Mouse (Mus musculus) hindbrain, postnatal 0 days (tissue): Measurements from ENCODE around the gene Gpatch3. TPM values are rescaled to one million over a fixed set of nuclear protein-coding genes. Genes with fewer than 3 reads are reported as not detected.
A peak's percentile ranks its signal among the peaks of the same experiment; 100 is the strongest.

Experiments
- ATAC-seq: fragments of 200-750 bp; cut with Nextera tagmentation; 2 replicates; pipeline ENCODE4 v1.8.0; 2017; ENCODE audit warnings: mild to moderate bottlenecking, moderate TSS enrichment, moderate library complexity
- DNase-seq: peaks from one replicate; pipeline ENCODE4 v3.0.0-alpha.2; 2015; ENCODE audit warnings: low spot score
- H3K27ac ChIP-seq: fragments of 300-500 bp; sonication (generic); 2 replicates; pipeline ENCODE4 v1.5.1; 2014; ENCODE audit warnings: mild to moderate bottlenecking
- H3K27me3 ChIP-seq: fragments of 300-500 bp; sonication (generic); 2 replicates; pipeline ENCODE4 v1.6.1; 2014; ENCODE audit warnings: low read length, mixed read lengths; ENCODE audit not compliant: insufficient read depth
- H3K36me3 ChIP-seq: fragments of 300-500 bp; sonication (generic); 2 replicates; pipeline ENCODE4 v1.6.1; 2014; ENCODE audit warnings: low read length, mixed read lengths; ENCODE audit not compliant: insufficient read depth
- H3K4me1 ChIP-seq: fragments of 300-500 bp; sonication (generic); 2 replicates; pipeline ENCODE4 v1.6.1; 2014; ENCODE audit warnings: antibody characterized with exemption, low read length, mixed read lengths; ENCODE audit not compliant: insufficient read depth
- H3K4me2 ChIP-seq: fragments of 300-500 bp; sonication (generic); 2 replicates; pipeline ENCODE4 v1.6.1; 2014; ENCODE audit warnings: low read depth, mild to moderate bottlenecking, low read length, moderate library complexity, mixed read lengths
- H3K4me3 ChIP-seq: fragments of 300-500 bp; sonication (generic); 2 replicates; pipeline ENCODE4 v1.5.1; 2014; ENCODE audit warnings: low read length
- H3K9ac ChIP-seq: fragments of 300-500 bp; sonication (generic); replicated peaks from 2 replicates; pipeline ENCODE4 v1.6.1; 2014; ENCODE audit warnings: mild to moderate bottlenecking, low read length, moderate library complexity, mixed read lengths
- H3K9me3 ChIP-seq: fragments of 300-500 bp; sonication (generic); 2 replicates; pipeline ENCODE4 v1.6.1; 2016; ENCODE audit warnings: low read length, mixed read lengths
- CTCF ChIP-seq: IDR thresholded peaks from 2 replicates; pipeline ENCODE4 v1.5.1; 2016; ENCODE audit warnings: antibody characterized with exemption, control low read depth, low read depth
- WGBS: fragments of 180-500 bp; shearing (Covaris S2); extraction: QIAGEN DNeasy Blood & Tissue Kit; methylation state at CpG from one replicate; pipeline ENCODE4 v1.1.7; 2014; 5-methylcytosine and 5-hydroxymethylcytosine counted together
- polyA plus RNA-seq: library from polyadenylated mRNA; unstranded; fragments of >200 nt; fragmentation: Nextera tagmentation; extraction: Ambion mirVana; gene quantifications from 2 replicates; pipeline ENCODE4 v1.2.1, GENCODE M21; 2015
- total RNA-seq: library from RNA; depleted of rRNA; stranded (reverse); fragments of >200 nt; gene quantifications from 2 replicates; pipeline ENCODE4 v1.2.3, GENCODE M21; 2014

Gene Gpatch3
- total and polyA plus RNA-seq, 2 experiments from 2014 or later, result 6.1 to 8.3 TPM

GRCm38 (mm10) chr4:133563123-133563571 is 11.4 kb upstream of the Gpatch3 start:
- Histone ChIP-seq H3K9me3 (no peaks in the 10 kb centered on the region), H3K4me1 (no peaks in the 10 kb centered on the region), H3K9ac (no peak overlapping the region), H3K4me2 (no peak overlapping the region), H3K4me3 (no peak overlapping the region), H3K36me3 (no peaks in the 10 kb centered on the region), H3K27me3 (no peaks in the 10 kb centered on the region), H3K27ac (no peak overlapping the region)
- ATAC-seq, result peak; percentile 51; the same call in 1 of the 2 replicates
- 47% methylated on average over 11 of the region's 11 CpGs for WGBS
- peak; percentile 73 for DNase-seq
- TF ChIP-seq CTCF, result no peak

DNA sequence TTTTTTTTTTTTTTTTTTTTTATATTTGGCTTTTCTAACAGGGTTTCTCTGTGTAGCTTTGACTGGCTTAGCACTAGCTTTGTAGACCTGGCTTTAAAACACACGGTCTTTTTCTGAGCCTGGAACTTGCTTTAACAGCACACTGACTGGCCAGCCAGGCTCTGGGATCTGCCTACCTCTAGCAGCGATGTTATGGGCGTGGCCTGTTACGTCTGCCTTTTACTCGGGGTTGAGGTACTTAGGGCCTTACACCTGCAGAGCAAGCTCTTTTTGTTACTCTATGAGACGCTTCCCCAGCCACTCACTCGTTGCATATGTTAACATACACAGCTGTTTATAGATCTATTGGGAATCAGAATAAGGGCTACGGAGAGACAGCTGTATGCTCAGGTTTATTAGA is 7.3 kb upstream of the Gpatch3 start:
- Histone ChIP-seq H3K27me3 (no peaks in the 10 kb centered on the region), H3K36me3 (no peaks in the 10 kb centered on the region), H3K9me3 (no peaks in the 10 kb centered on the region), H3K4me2 (no peak overlapping the region), H3K27ac (no peak overlapping the region), H3K4me1 (no peaks in the 10 kb centered on the region), H3K9ac (no peak overlapping the region), H3K4me3 (no peak overlapping the region)
- WGBS, result 31% methylated on average over 8 of the region's 8 CpGs
- no peak for TF ChIP-seq CTCF
- ATAC-seq (no peak), DNase-seq (no peak)

- no peak for DNase-seq
- no peak for TF ChIP-seq CTCF
- Histone ChIP-seq H3K9me3 (no peaks in the 10 kb centered on the region), H3K4me2 (no peak overlapping the region), H3K27ac (no peak overlapping the region), H3K36me3 (no peaks in the 10 kb centered on the region), H3K4me3 (no peak overlapping the region), H3K4me1 (no peaks in the 10 kb centered on the region), H3K9ac (no peak overlapping the region), H3K27me3 (no peaks in the 10 kb centered on the region)
- 72% methylated on average over 10 of the region's 10 CpGs for WGBS
- no peak for ATAC-seq
These were observed 5.1 kb upstream of the Gpatch3 start for GRCm38 (mm10) chr4:133569291-133570065.

GRCm38 (mm10) chr4:133570066-133570466 is 4.5 kb upstream of the Gpatch3 start:
- Histone ChIP-seq H3K27me3 (no peaks in the 10 kb centered on the region), H3K4me2 (no peak overlapping the region), H3K4me3 (no peak overlapping the region), H3K9me3 (no peaks in the 10 kb centered on the region), H3K27ac (no peak overlapping the region), H3K4me1 (no peaks in the 10 kb centered on the region), H3K36me3 (no peaks in the 10 kb centered on the region), H3K9ac (no peak overlapping the region)
- ATAC-seq, result no peak
- no peak for DNase-seq
- 53% methylated on average over 10 of the region's 10 CpGs for WGBS
- no peak for TF ChIP-seq CTCF

GRCm38 (mm10) chr4:133574843-133575202 is 278 bp downstream of the Gpatch3 start:
- ATAC-seq, result peak; percentile 61
- Histone ChIP-seq H3K9me3 (no peaks in the 10 kb centered on the region), H3K36me3 (peaks cover 15% of the 10 kb centered on the region; the same call in 1 of the 2 replicates), H3K4me2 (peak overlapping the region; percentile 73), H3K4me1 (no peaks in the 10 kb centered on the region), H3K9ac (peak overlapping the region; percentile 80), H3K27ac (peak overlapping the region; percentile 77; the same call in 1 of the 2 replicates), H3K27me3 (no peaks in the 10 kb centered on the region), H3K4me3 (peak overlapping the region; percentile 83)
- DNase-seq, result no peak
- 2% methylated on average over 34 of the region's 41 CpGs for WGBS
- TF ChIP-seq CTCF, result no peak

GRCm38 (mm10) chr4:133577983-133578382 is 3.4 kb downstream of the Gpatch3 start:
- no peak for TF ChIP-seq CTCF
- Histone ChIP-seq H3K36me3 (peaks cover 42% of the 10 kb centered on the region), H3K4me1 (no peaks in the 10 kb centered on the region), H3K27me3 (no peaks in the 10 kb centered on the region), H3K27ac (no peak overlapping the region), H3K9me3 (no peaks in the 10 kb centered on the region), H3K4me2 (no peak overlapping the region), H3K9ac (no peak overlapping the region), H3K4me3 (no peak overlapping the region)
- whole genome bisulfite sequencing, result 63% methylated on average over 12 of the region's 12 CpGs
- ATAC-seq, result no peak
- DNase-seq, result no peak

GRCm38 (mm10) chr4:133583690-133584058 is 9.1 kb downstream of the Gpatch3 start:
- Histone ChIP-seq H3K36me3 (peaks cover 55% of the 10 kb centered on the region), H3K4me2 (peak overlapping the region; percentile 96), H3K4me1 (0 out of 2 replicates have a peak, but pooled peaks cover 4% of the 10 kb centered on the region), H3K9me3 (no peaks in the 10 kb centered on the region), H3K4me3 (peak overlapping the region; percentile 66), H3K27me3 (no peaks in the 10 kb centered on the region), H3K9ac (peak overlapping the region; percentile 67), H3K27ac (peak overlapping the region; percentile 89)
- ATAC-seq, result no peak
- 56% methylated on average over 6 of the region's 6 CpGs for WGBS
- no peak for TF ChIP-seq CTCF
- DNase-seq, result no peak
